Mouse (Mus musculus): Measurements from ENCODE around the gene Hpn.
A peak's percentile ranks its signal among the peaks of the same experiment; 100 is the strongest.

Gene Hpn

DNA sequence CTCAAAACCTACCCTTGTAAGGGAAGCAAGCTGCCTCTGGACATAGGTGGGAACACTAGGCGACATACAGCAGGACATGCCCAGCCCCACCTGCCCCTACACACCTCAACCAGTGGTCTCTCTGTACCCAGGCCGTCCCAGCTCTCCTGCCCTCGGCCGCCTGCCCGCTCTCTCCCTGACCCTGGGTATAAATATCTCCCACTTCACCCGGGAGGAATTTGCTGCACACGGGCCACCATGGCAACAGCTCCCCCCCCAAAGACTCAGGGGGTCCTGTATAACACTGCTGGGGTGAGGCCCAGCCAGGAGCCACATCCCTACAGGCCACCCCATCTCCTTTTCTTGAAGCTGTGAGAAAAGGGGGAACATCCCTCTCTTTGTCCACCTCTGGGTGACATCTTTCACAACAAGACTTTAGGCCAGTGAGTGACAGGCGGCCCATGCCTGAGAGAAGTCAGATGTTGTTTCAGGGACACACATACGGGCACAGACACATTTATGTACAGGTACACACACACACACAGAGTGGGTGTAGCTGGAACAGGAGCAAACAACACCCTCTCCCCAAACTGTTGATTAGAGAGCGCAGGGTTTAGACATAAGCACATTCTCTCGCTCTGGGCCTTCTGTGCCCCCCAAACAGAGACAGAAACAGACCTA, 60.3 kb downstream of the Hpn start:
- DNase-seq (ENCODE audit: low spot score), result peak; percentile 59

DNA sequence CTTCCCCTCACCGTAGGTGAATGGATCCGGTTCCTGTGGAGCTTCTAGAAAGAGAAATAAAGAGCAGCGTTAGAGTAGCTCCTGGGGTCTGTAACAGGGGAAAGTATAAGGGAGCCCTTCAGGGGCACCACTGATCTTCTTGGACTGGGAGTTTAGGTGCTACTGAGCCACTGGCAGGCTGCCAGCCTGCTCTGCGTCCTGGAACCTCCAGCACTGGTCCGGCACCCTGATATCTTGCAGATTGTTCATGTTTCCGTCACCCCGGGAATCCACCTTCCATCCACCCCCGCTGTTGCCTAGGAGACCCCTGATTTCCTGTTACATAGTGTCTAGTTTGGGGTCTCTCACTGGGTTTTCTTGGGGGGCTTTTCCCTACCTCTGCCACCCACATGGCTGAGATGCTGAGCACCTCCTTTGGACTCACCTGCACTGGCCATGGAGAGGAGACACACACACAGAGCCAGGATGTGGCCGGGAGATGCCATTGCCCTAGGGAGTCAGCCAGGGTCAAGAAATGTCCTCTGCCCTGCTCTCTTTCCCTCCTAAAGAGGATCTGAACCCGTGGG, 61.1 kb downstream of the Hpn start:
- peak; percentile 65 for DNase-seq (ENCODE audit: low spot score)

DNA sequence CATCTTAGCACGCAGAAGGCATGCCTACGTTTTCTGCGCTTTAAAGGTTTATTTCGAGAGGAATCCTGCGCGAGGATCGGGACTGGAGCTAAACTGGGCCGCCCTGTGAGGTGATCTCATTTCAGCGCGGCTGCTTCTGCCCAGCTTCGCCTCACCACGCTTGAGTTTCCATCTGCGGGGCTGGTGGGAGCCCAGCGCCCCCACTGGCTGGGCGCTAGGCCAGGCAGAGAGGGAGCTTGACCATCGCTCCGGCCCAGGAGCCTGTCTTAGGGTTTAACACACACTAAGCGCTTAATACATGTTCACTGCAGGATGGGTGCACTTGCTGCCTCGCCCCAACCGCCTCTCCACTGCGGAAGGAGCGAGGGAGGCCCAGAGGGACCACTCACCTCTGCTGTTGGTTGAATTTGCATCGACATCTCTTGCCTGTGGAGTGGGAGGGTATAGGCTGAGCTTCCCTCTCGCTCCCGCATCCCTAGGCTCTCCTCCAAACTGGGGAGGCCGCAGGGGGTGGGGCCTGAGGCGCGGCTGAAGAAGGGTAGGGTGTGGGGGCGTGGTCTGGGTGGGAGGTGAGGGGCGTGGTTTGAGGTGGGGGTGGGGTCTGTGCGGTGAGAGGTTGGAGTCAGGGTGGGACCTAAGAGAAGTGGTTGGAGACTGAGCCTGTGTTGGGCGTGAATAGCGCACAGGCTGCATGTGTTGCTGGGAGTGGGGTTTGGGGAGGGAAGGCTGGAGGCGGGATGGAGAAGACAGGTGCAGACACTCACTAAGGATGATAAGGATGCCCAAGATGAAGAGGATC, 62.3 kb downstream of the Hpn start:
- DNase-seq (ENCODE audit: low spot score), result peak; percentile 84

DNA sequence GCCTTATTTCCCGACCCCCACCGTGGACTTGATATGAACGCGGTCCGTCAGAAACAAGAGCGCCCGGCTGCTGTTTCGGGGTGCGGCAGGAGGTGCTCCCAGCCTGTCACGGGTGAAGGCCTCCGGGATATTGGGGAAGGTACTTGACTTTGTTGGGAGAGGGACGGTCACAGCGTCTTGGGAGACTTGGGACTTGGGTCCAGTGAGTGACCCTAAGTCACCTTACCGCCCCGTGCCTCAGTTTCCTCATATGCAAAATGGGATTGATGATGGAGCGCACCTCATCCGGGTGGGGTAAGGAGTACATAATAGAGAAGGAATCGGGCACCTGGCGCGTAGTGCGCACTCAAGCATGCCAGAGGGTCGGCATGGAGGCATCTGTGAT, 62.8 kb downstream of the Hpn start:
- no peak for DNase-seq (ENCODE audit: low spot score)

DNA sequence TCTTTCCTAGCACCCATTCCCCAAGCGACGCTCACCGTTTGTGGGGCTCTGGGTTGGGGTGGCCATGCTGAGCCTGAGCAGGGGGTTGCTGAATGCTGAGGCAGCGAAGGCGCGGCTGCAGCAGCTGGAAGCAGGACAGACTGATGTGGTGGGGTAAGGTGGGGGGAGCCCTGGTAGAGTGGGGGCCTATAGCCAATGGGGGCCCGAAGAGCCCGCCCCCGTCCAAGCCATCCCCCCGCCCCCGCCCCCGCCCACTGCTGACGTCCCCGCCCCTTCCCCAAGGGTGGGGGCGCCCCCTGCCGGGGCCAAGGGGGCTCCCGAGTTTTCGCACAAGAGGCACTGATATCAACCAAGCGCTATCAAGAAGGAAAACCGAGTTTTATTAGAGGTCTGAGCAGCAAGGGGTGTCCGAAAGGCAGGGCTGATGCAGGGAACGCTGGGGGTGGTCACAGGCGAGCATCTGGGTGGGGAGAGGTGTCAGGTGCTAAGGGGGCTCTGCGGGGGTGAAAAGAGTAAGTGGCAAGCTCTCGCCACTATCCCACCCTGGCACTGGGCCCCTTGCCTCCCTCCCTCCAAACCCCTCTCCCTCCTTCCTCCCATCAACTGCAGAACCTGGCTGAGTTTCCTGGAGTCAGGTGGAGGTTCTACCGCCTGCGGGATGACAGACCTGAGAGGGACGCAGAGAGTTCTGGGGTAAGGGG, 63.6 kb downstream of the Hpn start, which contains the start of gene Fxyd7:
Gene Fxyd7 (minus strand): TSS at position 147 of the 701 bp plus-strand sequence.
- DNase-seq (ENCODE audit: low spot score), result no peak

DNA sequence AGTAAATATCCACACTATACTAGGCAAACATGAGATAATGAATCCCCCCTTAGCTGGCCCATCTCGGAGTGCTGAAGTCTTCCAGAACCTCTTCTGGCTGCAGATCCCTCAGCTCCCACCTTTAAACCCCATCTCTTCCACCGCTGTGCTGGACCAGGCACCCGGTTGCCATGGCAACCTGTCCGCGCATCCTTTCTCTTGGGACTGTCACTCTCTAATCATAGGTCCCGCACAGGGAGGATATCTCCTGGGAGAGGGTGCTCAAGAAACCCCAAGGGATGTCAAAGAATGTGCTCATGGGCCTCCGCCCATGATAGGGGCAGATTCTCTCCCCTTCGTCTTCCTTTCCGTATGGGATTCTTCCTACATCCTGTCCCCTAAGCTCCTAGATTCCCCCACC, 64.2 kb downstream of the Hpn start:
- no peak for DNase-seq (ENCODE audit: low spot score)

DNA sequence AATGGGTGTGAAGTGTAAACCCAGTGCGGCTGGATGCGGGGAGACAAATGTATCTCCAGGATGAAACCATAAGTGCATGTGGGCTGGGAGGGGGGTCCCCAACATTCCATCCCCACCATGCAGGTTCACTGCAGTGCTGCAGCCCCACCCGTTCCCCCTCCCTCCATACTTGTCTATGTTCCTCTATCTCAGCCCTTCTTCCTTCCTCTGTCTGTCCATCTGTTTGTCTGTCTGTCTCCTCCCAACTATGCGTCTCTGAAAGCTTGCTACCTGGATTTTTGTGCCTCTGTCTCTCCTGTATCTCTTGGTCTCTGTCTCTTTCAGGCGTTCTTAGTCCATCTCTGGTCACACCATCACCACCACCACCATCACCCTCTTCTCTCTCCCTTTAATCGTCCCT, 64.6 kb downstream of the Hpn start:
- no peak for DNase-seq (ENCODE audit: low spot score)

DNA sequence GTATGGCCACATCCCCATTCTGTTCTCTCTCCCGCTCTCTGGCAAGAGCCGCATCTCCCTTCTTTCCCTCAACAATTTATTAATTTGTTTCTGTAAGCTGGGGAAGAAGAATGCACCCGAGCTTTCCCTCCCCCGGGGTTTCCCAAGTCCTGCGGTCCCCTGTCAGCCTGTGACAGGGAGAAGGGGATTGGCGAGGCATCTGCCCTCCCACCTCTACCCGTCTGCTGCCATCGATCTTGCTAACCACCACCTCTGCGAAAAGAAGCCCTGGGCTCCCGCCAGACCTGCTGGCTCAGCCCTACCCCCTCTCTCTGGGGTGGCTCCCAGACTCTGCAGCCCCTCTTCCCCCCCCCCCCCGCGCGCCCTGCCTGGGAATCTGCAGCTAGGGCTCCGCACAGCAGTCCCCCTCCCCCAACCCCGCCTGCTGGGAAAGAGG, 65.2 kb downstream of the Hpn start:
- no peak for DNase-seq (ENCODE audit: low spot score)

DNA sequence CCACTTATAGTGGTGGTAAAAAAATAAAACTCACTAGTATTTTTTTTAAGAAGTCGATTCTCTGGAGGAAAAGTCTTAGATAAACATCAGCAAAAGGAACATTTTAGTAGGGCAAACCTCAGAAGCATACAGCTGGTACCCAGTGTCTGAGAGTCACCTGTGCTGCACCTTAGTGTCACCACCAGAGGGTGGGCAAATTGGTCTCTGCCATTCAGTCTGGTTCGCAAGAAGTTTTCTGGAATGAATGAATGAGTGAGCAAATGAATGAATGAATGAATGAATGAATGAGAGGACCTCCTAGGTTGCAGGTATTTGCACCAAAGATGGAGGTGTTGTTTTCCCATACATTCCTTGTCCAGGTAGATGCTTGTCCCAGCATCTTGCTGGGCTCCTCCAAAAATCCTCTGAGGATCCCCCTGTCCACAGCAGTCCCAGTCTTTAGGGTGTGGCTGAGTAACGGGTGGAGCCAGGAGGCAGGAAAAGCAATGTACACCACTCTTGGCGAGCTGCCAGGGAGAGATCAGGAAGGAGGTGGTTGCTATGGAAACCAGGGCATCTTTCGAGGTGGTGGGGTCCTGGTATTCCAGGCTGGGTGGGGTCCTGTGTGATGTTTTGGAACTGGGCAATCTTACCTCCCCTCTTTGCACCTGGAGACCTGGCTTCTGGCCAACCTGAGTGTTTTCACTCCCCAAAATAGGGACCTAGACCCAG, 65.8 kb downstream of the Hpn start:
- peak; percentile 64 for DNase-seq (ENCODE audit: low spot score)

All from testis, postnatal 10 days (tissue).